Mouse (Mus musculus) kidney, embryonic 14.5 days (tissue): ENCODE results near the gene Bhlhe40. TPM values are rescaled to one million over a fixed set of nuclear protein-coding genes. Genes with fewer than 3 reads are reported as not detected.

Source experiments
- ATAC-seq: fragments of 200-750 bp; cut with Nextera tagmentation; 2 replicates; pipeline ENCODE4 v1.8.0; 2017; ENCODE audit warnings: moderate number of reproducible peaks, mild to moderate bottlenecking, moderate TSS enrichment, moderate library complexity; ENCODE audit not compliant: low FRiP score, low TSS enrichment
- H3K27ac ChIP-seq: fragments of 300-500 bp; sonication (generic); 2 replicates; pipeline ENCODE4 v1.5.1; 2014; ENCODE audit warnings: low read depth, mild to moderate bottlenecking, low read length, moderate library complexity, mixed read lengths
- H3K27me3 ChIP-seq: fragments of 300-500 bp; sonication (generic); 2 replicates; pipeline ENCODE4 v1.6.1; 2014; ENCODE audit warnings: mild to moderate bottlenecking, low read length; ENCODE audit not compliant: control insufficient read depth, insufficient read depth
- H3K36me3 ChIP-seq: fragments of 300-500 bp; sonication (generic); 2 replicates; pipeline ENCODE4 v1.6.1; 2014; ENCODE audit warnings: low read length, mixed read lengths; ENCODE audit not compliant: control insufficient read depth, insufficient read depth
- H3K4me1 ChIP-seq: fragments of 300-500 bp; sonication (generic); 2 replicates; pipeline ENCODE4 v1.6.1; 2014; ENCODE audit warnings: low read length, mixed read lengths; ENCODE audit not compliant: control insufficient read depth, insufficient read depth
- H3K4me2 ChIP-seq: fragments of 300-500 bp; sonication (generic); replicated peaks from 2 replicates; pipeline ENCODE4 v1.6.1; 2014; ENCODE audit warnings: low read depth, mild to moderate bottlenecking, low read length
- H3K4me3 ChIP-seq: fragments of 300-500 bp; sonication (generic); 2 replicates; pipeline ENCODE4 v1.5.1; 2014; ENCODE audit warnings: mild to moderate bottlenecking, low read length
- H3K9ac ChIP-seq: fragments of 300-500 bp; sonication (generic); 2 replicates; pipeline ENCODE4 v1.6.1; 2014; ENCODE audit warnings: low read depth, mild to moderate bottlenecking, low read length, moderate library complexity
- H3K9me3 ChIP-seq: fragments of 300-500 bp; sonication (generic); 2 replicates; pipeline ENCODE4 v1.6.1; 2016; ENCODE audit warnings: low read length; ENCODE audit not compliant: control insufficient read depth
- WGBS: fragments of 180-500 bp; shearing (Covaris S2); extraction: QIAGEN DNeasy Blood & Tissue Kit; methylation state at CpG from one replicate; pipeline ENCODE4 v1.1.7; 2014; 5-methylcytosine and 5-hydroxymethylcytosine counted together
- polyA plus RNA-seq: library from polyadenylated mRNA; unstranded; fragments of >200 nt; fragmentation: Nextera tagmentation; extraction: Ambion mirVana; gene quantifications from 2 replicates; pipeline ENCODE4 v1.2.1, GENCODE M21; 2014

Gene Bhlhe40
- 6.9 and 8.1 TPM in 2 replicates for polyA plus RNA-seq

- ATAC-seq, result peak; percentile 78
Observed at GRCm38 (mm10) chr6:108660206-108660877, at the start of gene Bhlhe40. Gene Bhlhe40, plus strand, starts transcription at chr6:108660629.

GRCm38 (mm10) chr6:108611663-108612062 lies 48.8 kb upstream of the Bhlhe40 start:
- H3K4me3 ChIP-seq, result no peak overlapping the region
- H3K36me3 ChIP-seq, result no peaks in the 10 kb centered on the region
- 67% methylated on average over 3 of the region's 3 CpGs for WGBS
- H3K27ac ChIP-seq, result no peak overlapping the region
- H3K9ac ChIP-seq, result no peak overlapping the region
- no peaks in the 10 kb centered on the region for H3K4me1 ChIP-seq
- H3K27me3 ChIP-seq, result no peaks in the 10 kb centered on the region
- ATAC-seq, result no peak
- H3K9me3 ChIP-seq, result no peaks in the 10 kb centered on the region
- no peak overlapping the region for H3K4me2 ChIP-seq

More at GRCm38 (mm10) chr6:108660206-108660877, at the start of gene Bhlhe40:
- no peaks in the 10 kb centered on the region for H3K27me3 ChIP-seq
- H3K27ac ChIP-seq, result peak within 1 kb of the TSS; percentile 94
- WGBS, result 0% methylated on average over 29 of the region's 43 CpGs
- peak within 1 kb of the TSS; percentile 50 for H3K9ac ChIP-seq
- peak within 1 kb of the TSS; percentile 55 for H3K4me3 ChIP-seq
- peak within 1 kb of the TSS; percentile 95 for H3K4me2 ChIP-seq
- no peaks in the 10 kb centered on the region for H3K36me3 ChIP-seq
- H3K4me1 ChIP-seq, result peaks cover 7% of the 10 kb centered on the region; the same call in 1 of the 2 replicates
- no peaks in the 10 kb centered on the region for H3K9me3 ChIP-seq

GRCm38 (mm10) chr6:108618025-108618424 lies 42.4 kb upstream of the Bhlhe40 start:
- H3K4me2 ChIP-seq, result no peak overlapping the region
- ATAC-seq, result no peak
- H3K4me3 ChIP-seq, result no peak overlapping the region
- H3K27me3 ChIP-seq, result no peaks in the 10 kb centered on the region
- no peak overlapping the region for H3K9ac ChIP-seq
- no peaks in the 10 kb centered on the region for H3K9me3 ChIP-seq
- H3K4me1 ChIP-seq, result no peaks in the 10 kb centered on the region
- H3K36me3 ChIP-seq, result no peaks in the 10 kb centered on the region
- 86% methylated on average over 10 of the region's 10 CpGs for WGBS
- no peak overlapping the region for H3K27ac ChIP-seq

- 83% methylated on average over 4 of the region's 4 CpGs for WGBS
- Histone ChIP-seq H3K4me3 (no peak overlapping the region), H3K4me1 (no peaks in the 10 kb centered on the region), H3K36me3 (no peaks in the 10 kb centered on the region), H3K9me3 (no peaks in the 10 kb centered on the region), H3K27me3 (no peaks in the 10 kb centered on the region), H3K4me2 (no peak overlapping the region), H3K27ac (no peak overlapping the region), H3K9ac (no peak overlapping the region)
- no peak for ATAC-seq
Observed at GRCm38 (mm10) chr6:108623028-108623565, 37.3 kb upstream of the Bhlhe40 start.

- Histone ChIP-seq H3K4me2 (no peak overlapping the region), H3K27ac (no peak overlapping the region), H3K4me3 (no peak overlapping the region), H3K36me3 (no peaks in the 10 kb centered on the region), H3K9me3 (no peaks in the 10 kb centered on the region), H3K9ac (no peak overlapping the region), H3K4me1 (no peaks in the 10 kb centered on the region), H3K27me3 (no peaks in the 10 kb centered on the region)
- 85% methylated on average over 4 of the region's 4 CpGs for WGBS
- ATAC-seq, result no peak
Observed at GRCm38 (mm10) chr6:108624915-108625314, 35.5 kb upstream of the Bhlhe40 start.

- no peaks in the 10 kb centered on the region for H3K9me3 ChIP-seq
- H3K4me1 ChIP-seq, result no peaks in the 10 kb centered on the region
- no peak overlapping the region for H3K4me2 ChIP-seq
- ATAC-seq, result no peak
- H3K36me3 ChIP-seq, result no peaks in the 10 kb centered on the region
- H3K27ac ChIP-seq, result no peak overlapping the region
- H3K9ac ChIP-seq, result no peak overlapping the region
- H3K4me3 ChIP-seq, result no peak overlapping the region
- H3K27me3 ChIP-seq, result no peaks in the 10 kb centered on the region
Observed at GRCm38 (mm10) chr6:108630701-108631100, 29.7 kb upstream of the Bhlhe40 start.

GRCm38 (mm10) chr6:108638157-108638833 lies 22.1 kb upstream of the Bhlhe40 start:
- Histone ChIP-seq H3K9ac (no peak overlapping the region), H3K27me3 (no peaks in the 10 kb centered on the region), H3K36me3 (no peaks in the 10 kb centered on the region), H3K4me2 (no peak overlapping the region), H3K4me3 (no peak overlapping the region), H3K27ac (no peak overlapping the region), H3K9me3 (no peaks in the 10 kb centered on the region), H3K4me1 (no peaks in the 10 kb centered on the region)
- 65% methylated on average over 6 of the region's 6 CpGs for WGBS
- ATAC-seq, result no peak

GRCm38 (mm10) chr6:108642020-108642419 lies 18.4 kb upstream of the Bhlhe40 start:
- Histone ChIP-seq H3K36me3 (no peaks in the 10 kb centered on the region), H3K4me1 (no peaks in the 10 kb centered on the region), H3K4me3 (no peak overlapping the region), H3K4me2 (no peak overlapping the region), H3K27me3 (no peaks in the 10 kb centered on the region), H3K27ac (no peak overlapping the region), H3K9ac (no peak overlapping the region), H3K9me3 (no peaks in the 10 kb centered on the region)
- 70% methylated on average over 7 of the region's 7 CpGs for WGBS
- no peak for ATAC-seq

- WGBS, result 61% methylated on average over 6 of the region's 6 CpGs
Observed at GRCm38 (mm10) chr6:108643035-108643434, 17.4 kb upstream of the Bhlhe40 start.

More at GRCm38 (mm10) chr6:108643035-108643434, 17.4 kb upstream of the Bhlhe40 start:
- Histone ChIP-seq H3K27ac (no peak overlapping the region), H3K9me3 (no peaks in the 10 kb centered on the region), H3K4me2 (no peak overlapping the region), H3K4me3 (no peak overlapping the region), H3K36me3 (no peaks in the 10 kb centered on the region), H3K27me3 (no peaks in the 10 kb centered on the region), H3K9ac (no peak overlapping the region), H3K4me1 (no peaks in the 10 kb centered on the region)
- ATAC-seq, result no peak
